Mouse (Mus musculus): ENCODE data around the gene Tmem239.

GRCm38 (mm10) chr2:130449794-130450433, 43.6 kb downstream of the Tmem239 start, which contains the start of gene Ptpra:
- TF ChIP-seq GATA1 (IDR thresholded peaks at IDR 0.05; ENCODE audit: low read length) (no peak), TAL1 (IDR thresholded peaks at IDR 0.05; ENCODE audit: low read length) (no peak)

Data from erythroblast, embryonic 14.5 days (primary cell).